Mouse (Mus musculus) neural tube, embryonic 10.5 days (tissue): Measurements from ENCODE around the gene Phb2.
A peak's percentile ranks its signal among the peaks of the same experiment; 100 is the strongest.
"Not testable (repeated sequence)": the region's sequence is repeated elsewhere in the genome, so short reads cannot be mapped to it uniquely, and the experiment has no call there.

Experiments
- DNase-seq: peaks from one replicate; pipeline ENCODE4 v3.0.0-alpha.2; 2017; ENCODE audit warnings: low spot score; ENCODE audit errors: extremely low spot score

Gene Phb2

DNA sequence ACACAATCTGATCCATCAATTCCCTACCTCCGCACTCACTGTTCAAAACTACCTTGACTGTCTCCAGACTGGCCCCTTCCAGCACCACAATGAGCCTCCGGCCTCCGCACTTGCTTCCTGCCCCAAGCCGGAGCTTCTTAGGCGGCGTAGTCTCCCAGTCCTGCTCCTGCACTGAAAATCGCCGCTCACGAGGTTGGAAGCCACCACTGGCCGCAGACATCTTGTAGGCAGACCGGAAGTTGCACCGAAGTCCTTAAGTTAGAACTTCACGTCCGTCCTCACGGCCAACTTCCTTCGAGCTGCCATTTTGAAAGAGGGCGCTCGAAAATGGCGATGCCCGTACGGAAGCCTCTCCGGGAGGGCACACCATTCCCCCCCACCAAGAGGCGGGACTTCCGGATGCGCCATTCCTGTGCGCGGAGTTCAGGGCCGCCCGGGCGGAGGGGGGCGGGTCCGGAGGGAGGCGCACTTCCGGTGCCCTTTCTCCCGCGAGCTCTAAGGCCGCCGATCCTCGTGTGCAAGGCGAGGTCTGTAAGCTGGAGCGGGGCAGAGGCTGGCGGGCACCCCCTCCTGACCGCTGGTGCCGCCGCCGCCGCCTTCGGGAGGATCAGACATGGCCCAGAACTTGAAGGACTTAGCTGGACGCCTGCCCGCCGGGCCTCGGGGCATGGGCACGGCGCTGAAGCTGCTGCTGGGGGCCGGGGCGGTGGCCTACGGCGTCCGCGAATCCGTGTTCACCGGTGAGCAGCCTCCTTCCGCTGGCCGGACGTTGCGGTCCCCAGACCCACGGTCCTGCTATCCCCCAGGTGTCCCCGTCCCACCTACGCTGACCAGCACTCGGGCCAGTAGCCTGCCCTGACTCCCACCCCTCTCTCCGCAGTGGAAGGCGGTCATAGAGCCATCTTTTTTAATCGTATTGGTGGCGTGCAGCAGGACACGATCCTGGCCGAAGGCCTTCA lies at the start of gene Phb2, which contains the start of gene Emg1:
Gene Phb2, plus strand, starts transcription at position 513 of the 959 bp plus-strand sequence.
Gene Emg1, minus strand, starts transcription at position 355 of the 959 bp plus-strand sequence.
- DNase-seq, result peak; percentile 99

DNA sequence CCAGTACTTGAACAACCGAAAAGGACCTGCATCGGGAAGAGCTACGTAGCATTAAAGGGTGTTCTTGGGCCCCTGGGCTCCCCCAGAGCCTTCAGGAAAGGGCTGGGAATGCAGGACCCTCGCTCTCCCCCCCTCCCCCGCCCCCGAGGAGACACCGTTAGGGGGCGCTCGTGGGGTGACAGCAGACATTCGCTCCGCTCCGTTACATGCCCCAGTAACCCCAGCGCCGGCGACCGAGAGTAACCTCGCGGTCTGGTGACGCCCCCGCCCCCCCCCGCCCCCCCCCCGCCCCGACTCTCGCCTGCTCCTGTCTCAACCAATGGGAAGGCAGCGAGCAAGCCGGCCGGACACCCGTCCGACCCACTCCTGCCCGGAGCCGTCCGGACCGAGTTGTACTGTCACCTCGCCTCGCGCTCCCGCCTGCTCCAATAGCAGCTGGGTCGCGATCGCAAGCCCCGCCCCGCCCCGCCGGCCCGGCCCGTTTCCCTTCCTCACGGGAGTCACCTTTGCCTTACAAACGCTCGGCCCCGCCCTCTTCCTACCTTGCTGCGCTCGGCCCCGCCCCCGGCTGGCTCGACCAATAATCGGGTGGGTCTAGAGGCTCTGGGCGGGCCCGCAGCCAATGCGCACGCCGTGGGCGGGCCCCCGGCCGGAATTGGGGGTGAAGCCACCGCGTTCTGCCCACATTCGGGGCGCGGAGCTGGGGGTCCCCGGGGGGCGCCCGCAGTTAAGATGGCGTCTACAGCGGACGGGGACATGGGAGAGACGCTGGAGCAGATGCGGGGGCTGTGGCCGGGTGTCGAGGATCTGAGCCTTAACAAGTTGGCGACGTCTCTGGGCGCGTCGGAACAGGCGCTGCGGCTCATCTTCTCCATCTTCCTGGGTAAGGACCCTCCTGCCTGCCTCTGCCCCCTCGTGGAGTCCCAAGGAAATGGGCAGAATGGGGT lies 49.4 kb upstream of the Phb2 start, which contains the start of gene Lpcat3:
Gene Lpcat3, plus strand, starts transcription at position 551 of the 947 bp plus-strand sequence.
- DNase-seq, result peak; percentile 98

DNA sequence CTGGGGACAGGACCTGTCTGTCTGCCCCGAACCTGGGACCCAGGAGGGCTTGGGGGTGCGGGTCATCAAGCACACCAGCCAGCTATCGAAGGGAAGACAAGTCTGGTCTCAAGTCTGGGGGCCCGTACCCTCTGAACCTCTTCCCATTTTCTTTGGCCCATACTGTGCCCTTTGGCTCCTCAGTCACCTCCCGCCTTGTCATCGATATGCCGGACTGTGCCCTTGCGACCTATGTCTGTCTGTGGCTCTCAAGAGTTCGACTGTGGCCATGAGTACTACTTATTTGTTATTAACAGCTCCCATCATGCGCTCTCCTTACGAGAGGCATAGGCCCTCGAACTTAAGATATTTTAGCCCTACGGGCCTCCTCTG lies 48.7 kb upstream of the Phb2 start:
- DNase-seq, result no peak

DNA sequence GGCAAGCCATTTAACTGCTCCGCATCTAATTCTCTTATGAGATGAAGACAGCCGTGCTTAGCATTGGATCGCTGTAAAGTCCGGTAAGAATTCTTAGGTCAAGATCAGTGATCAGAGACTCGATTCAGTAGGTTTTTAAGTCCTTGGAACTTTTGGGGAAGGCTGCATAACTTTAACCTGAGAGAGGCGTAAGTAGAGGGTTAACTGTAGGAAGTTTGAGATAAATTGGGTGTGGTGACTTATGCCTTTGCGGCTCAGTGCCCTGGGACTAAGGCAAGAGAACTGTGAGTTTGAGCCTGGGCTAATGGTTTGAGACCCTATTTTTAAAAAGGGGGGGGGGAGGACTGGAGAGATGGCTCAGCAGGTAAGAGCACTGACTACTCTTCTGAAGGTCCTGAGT lies 47.9 kb upstream of the Phb2 start:
- no peak for DNase-seq

DNA sequence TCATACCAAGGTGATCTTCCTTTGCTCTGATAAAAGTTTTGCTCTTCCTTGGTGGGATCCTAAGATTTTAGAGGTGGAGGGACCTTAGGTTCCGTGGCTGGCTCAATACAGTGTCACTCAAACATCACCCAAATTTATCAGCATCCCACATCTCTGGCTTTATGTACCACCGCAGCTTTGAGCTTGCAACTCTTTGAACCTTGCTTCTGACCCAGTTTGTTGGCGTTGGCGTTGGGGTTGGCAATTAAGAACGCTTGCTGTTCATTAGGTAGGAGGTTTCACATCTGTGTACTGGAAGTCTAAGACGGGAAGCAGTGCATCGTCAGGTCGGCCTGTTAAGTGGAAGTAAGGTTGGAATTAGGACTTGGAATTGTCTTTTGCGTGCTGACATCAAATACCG lies 47.1 kb upstream of the Phb2 start:
- no peak for DNase-seq

DNA sequence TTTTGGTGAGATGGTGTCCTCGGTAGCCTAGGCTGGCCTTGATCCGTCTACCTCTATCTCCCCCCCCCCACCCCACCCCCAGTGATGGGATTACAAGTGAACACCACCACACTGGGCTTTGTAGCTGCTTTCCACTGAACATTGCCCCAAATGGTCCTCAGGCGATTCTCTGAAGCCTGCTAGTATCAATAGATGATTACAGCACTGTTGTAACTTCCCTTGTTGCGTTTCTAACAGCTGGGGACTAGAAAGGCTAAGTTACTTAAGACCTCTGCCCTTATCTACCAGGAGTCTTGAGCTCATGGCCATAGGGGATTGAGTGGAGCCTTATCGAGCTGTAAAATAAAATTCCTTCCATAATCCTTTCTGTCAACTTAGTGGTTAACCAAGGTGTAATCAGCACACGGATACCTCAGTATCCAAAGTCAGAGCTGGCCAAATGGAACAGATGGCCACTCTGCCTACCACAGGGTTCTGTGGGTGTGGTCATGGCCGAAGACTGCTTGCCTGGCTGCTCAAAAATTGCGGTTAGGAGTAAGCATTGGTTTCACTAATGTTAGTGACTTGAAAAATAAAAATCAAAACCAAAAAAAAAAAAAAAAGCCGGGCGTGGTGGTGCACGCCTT lies 42.8 kb upstream of the Phb2 start:
- DNase-seq, result no peak

DNA sequence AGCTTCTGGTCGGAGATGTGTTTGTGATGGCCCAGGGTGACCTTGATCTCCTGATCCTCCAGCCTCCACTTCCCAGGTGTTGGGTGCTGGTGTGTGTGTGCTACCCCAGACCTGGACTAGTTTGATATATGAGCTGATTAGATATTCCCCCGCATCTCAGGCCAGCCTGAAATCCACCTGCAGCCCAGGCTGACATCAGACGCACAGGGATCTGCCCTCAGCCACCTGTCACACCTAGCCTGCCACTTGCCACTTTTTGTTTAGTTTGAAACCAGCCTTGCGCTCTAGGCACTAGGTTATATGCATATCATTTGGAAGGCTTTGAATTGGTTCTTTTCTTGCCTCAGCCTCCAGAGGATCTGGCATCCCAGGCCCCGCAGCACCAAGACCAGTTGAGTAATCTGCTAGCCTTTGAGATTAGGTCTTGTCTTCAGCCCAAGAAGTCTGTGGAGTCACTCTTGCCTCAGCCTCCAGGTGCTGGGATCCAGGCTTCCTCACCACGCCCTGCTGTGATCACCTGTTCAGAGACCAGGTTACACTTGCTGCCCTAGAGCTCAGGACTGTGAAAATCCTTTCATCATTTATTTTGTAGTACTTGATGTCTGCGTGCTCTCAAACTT lies 41.7 kb upstream of the Phb2 start:
- DNase-seq, result no peak

DNA sequence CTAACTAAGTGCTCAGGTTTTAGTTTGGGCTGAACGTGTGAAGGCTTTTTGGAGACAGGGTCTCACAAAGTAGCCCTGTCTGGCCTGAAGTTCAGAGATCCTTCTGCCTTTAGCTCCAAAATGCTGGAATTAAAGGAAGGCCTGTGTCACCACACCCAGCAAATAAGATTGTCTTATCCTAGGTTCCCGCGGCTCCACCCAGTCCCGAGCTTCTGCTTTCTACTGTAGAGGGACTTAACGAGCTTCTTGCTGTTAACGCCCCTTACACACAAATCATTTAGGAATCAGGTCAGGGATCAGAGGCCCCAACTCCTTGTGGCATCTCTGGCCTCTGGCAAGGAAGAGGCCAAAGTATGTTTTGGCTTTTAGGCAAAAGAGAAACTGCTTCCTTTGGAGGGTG lies 40.0 kb upstream of the Phb2 start:
- DNase-seq, result no peak

DNA sequence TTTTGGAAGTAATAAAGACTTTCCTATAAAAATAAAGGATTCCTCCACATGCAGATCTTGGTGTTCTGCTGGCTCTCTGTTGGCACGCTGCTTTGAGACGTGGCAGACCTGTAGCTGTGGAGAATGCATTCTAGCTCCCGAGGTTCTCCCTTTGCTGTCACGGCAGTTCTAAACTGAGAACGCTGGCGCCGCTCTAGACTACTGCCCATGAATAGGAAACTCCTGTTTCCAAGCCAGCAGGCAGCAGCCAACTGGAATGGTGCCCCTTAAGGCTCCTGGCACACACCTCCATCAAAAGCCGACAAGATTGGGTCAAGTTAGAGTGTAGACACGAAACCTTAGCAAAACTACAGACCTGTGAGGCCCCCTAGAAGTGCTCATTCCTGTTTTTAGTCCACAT lies 38.5 kb upstream of the Phb2 start:
- no peak for DNase-seq

DNA sequence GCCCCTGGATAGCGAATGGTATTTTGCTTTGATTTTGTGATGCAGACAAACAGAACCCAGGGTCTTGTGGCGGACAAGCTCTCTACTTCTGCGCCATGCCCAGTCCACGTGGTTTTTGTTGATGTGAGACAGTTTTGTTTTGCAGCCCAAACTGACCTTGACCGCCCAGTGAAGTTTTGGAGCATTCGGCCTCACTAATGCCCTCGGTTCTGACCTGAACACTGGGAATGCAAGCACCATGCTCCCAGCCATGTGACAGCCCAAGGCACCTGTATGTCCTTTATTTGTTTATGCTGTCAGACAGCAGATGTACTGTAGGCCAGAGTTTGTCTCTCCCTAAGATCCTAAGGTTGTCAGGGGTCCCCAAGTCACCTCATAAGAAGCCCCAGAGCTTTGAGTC lies 37.5 kb upstream of the Phb2 start:
- no peak for DNase-seq

DNA sequence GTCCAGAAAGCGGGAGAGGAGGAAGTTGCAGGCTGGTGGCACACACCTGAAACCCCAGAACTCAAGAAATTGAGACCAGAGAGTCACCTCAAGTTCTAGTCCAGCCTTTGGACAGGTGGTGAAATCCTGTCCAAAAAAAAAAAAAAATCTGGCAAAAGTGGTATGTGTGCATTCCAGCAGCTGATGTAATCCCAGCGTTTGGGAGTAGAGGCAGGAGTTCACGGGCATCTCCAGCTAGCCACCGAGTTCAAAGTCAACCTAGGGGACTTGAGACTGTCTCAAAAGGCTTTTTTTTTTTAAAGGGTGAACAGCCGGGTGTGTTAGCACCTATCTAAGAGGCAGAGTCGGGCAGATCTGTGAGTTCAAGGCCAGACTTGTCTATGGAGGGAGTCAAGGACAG lies 36.0 kb upstream of the Phb2 start:
- no peak for DNase-seq

DNA sequence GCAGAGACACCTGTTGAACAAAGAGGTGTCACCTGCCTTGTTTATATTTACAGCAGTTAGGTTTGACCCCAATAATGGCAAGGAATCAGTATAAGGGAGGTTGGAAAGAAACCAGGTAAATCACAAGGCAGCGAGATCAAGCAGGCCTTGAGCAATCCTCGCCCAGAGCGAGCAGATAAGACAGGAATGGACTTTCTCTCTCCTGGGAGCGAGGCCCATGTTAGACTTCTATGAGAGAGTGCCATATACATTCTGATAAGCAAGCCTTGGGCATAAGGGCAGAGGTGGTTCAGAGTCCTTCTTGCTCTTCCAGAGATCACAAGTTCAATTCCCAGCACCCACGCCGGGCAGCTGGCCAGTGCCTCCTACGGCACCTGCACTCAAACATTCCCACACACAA lies 33.4 kb upstream of the Phb2 start:
- DNase-seq, result no peak

DNA sequence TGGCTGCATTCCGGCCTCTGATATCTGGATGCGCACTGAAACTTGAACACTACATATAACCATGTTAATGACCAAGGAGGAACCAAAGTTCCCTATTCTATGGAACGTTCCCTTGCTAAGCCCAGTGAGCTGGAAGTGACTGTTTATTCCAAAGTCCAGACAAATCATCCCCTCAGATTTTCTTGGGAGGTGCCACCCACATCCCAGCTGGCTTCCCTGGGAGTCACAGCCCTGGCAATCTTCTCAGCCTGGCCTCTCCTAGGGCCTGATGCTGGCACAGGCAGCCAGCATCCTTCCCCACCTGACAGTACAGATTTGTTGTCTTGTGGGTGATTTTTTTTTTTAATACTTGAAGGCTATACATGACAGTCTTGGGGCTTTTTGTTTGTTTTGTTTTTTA lies 32.6 kb upstream of the Phb2 start:
- DNase-seq, result no peak

DNA sequence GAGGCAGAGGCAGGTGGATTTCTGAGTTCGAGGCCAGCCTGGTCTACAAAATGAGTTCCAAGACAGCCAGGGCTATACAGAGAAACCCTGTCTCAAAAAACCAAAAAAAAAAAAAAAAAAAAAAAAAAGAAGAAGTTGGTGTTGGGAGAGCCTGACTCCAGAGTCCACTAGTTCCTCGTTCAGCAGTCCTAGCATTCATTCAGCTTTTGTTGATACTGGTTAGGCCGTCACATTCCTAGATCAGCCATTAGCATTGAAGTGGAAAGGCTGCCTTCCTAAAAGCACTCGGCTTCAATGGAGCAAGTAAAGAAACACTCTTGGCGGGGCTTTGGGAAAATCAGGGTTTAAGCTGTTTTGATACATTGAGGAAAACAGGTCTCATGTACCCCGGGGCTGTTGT lies 29.8 kb upstream of the Phb2 start:
- DNase-seq, result not testable (repeated sequence)

DNA sequence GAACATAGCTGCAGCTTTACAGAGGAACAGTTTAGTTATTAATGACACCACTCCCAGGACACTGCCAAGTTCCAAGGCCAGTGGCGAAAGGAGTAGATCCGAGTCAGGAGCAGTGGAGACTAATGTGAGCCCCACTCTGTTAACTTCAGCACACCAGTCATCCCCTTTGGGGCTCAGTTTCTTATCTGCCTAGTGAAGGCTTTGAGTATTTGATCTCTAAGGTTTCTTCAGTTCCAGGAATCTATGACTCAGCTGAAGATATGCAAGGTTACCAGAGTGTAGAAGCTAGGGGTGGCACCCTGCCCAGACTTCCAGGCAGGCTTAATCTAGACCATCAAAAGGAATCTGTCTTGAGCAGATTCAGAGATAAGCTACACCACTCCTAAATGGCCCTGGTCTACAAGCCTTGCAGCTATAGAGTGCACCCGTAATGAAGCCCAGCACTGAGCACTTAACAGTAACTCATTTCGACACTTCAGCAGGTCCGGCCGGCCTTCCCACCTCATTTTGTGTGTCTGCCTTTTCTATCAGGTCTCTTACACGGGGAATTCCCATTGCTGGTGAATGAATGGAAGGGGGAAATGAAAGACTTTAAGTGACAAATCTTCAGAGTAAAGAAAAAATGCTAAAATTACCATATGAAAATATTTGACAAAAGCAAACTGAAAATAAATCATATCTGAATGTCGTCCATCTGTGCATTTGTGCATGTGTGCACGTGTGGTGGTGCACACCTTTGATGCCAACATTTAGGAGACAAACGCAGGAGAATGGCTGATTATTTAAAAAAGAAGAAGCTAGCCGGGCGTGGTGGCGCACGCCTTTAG lies 28.3 kb upstream of the Phb2 start:
- DNase-seq, result no peak

DNA sequence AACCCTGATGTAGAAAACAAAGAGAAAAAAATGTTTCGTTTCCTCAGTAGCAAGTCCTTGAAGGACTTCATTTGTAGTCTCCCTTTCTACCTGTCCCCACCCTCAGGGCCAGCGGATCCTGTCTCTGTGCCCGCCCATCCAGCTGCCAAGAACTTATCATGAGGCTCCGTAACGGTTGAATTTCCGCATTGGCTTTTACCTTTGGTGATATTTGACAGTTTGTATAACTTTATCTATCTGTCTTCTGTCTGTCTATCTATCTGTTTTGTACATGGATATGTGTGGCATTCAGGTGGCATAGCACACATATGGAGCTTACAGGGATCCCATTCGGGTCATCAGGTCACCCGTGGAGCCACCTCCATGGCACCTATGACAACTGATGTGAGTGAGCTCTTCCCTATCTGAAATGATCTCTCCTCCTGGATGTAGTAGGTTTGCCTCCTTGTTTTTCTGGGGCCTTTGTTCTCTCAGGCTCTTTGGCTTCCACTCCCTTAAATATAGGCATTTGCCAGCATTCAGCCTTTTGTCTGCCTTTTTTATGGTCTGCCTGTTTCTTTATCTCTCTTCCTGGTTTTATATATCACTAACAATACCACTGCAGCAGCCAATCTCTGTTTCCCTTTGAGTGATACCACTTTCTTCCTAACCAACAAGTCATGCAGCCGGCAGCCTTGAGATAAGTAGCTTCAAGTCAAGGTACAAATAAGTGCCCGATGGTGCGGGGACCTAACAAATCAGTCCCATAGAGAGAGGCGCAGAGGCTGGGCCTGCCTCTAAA lies 26.3 kb upstream of the Phb2 start:
- DNase-seq, result no peak

DNA sequence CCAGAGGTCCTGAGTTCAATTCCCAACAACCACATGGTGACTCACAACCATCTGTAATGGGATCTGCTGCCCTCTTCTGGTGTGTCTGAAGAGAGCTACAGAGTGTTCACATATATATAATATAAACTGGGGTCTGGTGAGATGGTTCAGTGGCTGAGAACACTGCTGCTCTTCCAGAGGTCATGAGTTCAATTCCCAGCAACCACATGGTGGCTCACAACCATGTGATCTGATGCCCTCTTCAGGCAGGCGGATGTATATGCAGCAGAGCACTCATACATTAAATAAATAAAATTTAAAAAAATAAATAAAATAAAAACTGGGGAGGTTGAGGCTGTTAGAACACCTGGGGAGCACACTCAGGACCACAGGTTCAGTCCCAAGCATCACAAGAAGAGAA lies 25.5 kb upstream of the Phb2 start:
- not testable (repeated sequence) for DNase-seq

DNA sequence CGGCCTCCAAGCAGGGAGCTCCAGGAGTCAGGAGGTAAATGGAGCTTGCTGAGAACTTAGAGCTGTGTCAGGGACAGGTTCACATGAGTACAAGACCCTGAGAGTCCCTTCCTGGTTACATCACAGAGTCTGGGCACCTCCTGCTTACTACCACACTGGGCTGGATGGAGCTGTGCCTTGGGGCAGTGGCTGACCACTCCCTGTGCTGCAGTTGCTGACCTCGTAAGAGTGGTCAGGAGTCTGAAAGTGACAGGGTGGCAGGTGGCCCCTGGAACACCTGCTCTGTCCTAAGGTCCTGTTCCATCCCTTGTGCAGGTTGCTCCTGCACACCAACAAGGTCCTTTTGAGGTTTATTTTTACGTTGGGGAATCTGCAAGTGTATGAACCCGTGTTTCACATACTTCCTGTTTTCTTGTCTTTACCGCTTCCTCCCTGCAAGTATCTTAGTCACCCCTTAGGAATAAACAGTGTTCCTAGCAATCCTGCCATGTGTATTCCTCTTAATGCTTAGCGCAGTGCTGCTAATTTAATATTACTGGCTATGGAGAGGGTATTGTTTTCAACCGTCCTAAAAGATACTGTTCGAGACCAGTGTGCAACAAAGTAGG lies 23.9 kb upstream of the Phb2 start:
- no peak for DNase-seq

DNA sequence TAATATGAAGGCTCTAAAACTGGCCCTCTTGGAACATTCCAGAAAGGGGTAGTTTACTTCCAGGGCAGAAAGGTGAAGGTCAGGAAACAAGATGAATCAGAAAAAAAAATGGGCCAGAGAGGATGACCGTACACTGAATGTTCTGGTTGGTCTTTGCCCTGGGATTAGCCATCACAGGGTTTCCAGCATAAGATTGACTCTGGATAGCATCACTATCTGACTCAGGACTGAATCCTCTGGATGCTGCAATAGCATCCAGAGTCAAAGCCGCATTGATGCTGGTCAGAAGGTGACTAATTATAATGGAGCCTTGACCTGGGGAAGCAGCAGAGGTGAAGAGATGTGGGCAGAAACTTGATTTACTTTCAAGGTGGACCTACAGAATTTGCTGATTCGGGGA lies 23.1 kb upstream of the Phb2 start:
- no peak for DNase-seq
